Mouse (Mus musculus) CH12.LX (cell line): Measurements from ENCODE around the gene Ostc. TPM values are rescaled to one million over a fixed set of nuclear protein-coding genes. Genes with fewer than 3 reads are reported as not detected.

Experiments
- DNase-seq: peaks from one replicate; pipeline ENCODE4 v3.0.0-alpha.2; 2013; ENCODE audit errors: extremely low read depth
- H3K27ac ChIP-seq: 2 replicates; pipeline ENCODE4 v1.5.1; 2012; ENCODE audit warnings: low read depth, mild to moderate bottlenecking, control low read depth, moderate library complexity; ENCODE audit not compliant: insufficient read depth
- H3K27me3 ChIP-seq: replicated peaks from 2 replicates; pipeline ENCODE3; 2012; ENCODE audit warnings: inconsistent platforms
- H3K36me3 ChIP-seq, 2 experiments: replicated peaks in 1 of 2; 2 replicates each; pipeline versions ENCODE3 to v1.6.1; 2012; ENCODE audit warnings: inconsistent platforms in 1 of 2, low read length in 1 of 2, mild to moderate bottlenecking in 1 of 2, mixed read lengths in 1 of 2, moderate library complexity in 1 of 2; ENCODE audit not compliant: control insufficient read depth in 1 of 2, insufficient read depth in 1 of 2
- H3K4me1 ChIP-seq, 2 experiments: 2 replicates each; pipeline ENCODE4 v1.6.1; 2012; ENCODE audit warnings: inconsistent platforms in 1 of 2, moderate library complexity in 1 of 2; ENCODE audit not compliant: insufficient read depth in 2 of 2, control insufficient read depth in 1 of 2
- H3K4me2 ChIP-seq: 2 replicates; pipeline ENCODE4 v1.6.1; 2012; ENCODE audit warnings: low read depth, mild to moderate bottlenecking, control low read depth; ENCODE audit not compliant: poor library complexity, insufficient read depth, severe bottlenecking
- H3K4me3 ChIP-seq, 3 experiments: fragments of 150-350 bp in 1 of 3; sonication (generic) in 1 of 3; replicated peaks in 1 of 3; 2 replicates each; pipeline versions ENCODE3 to v1.5.1; 2011 to 2012; ENCODE audit warnings: low read depth in 2 of 3, low read length in 2 of 3, mild to moderate bottlenecking in 2 of 3, moderate library complexity in 2 of 3, control low read depth in 1 of 3, improper control_type of control experiment in 1 of 3, inconsistent platforms in 1 of 3, mixed read lengths in 1 of 3; ENCODE audit not compliant: poor library complexity in 1 of 3
- H3K79me2 ChIP-seq: replicated peaks from 2 replicates; pipeline ENCODE4 v1.6.1; 2012; ENCODE audit warnings: mild to moderate bottlenecking, moderate library complexity; ENCODE audit not compliant: control insufficient read depth, poor library complexity, insufficient read depth, severe bottlenecking; ENCODE audit errors: extremely low read depth
- H3K9ac ChIP-seq: 2 replicates; pipeline ENCODE4 v1.6.1; 2012; ENCODE audit warnings: low read depth, mild to moderate bottlenecking, control low read depth, moderate library complexity; ENCODE audit not compliant: insufficient read depth
- H3K9me3 ChIP-seq: replicated peaks from 2 replicates; pipeline ENCODE3; 2012; ENCODE audit warnings: low read length, inconsistent platforms, mixed read lengths
- BHLHE40 ChIP-seq: IDR thresholded peaks from 2 replicates; pipeline ENCODE4 v1.6.1; 2011; ENCODE audit warnings: mild to moderate bottlenecking, low read depth, low read length, improper control_type of control experiment
- CHD2 ChIP-seq: IDR thresholded peaks from 2 replicates; pipeline ENCODE4 v1.6.1; 2011; ENCODE audit warnings: low read length, improper control_type of control experiment
- CTCF ChIP-seq, 2 experiments: IDR thresholded peaks in 1 of 2; conservative IDR thresholded peaks in 1 of 2; 2 replicates each; pipeline ENCODE4 v1.5.1; 2011 to 2012; ENCODE audit warnings: low read depth in 2 of 2, low read length in 2 of 2, improper control_type of control experiment in 1 of 2, inconsistent platforms in 1 of 2, mild to moderate bottlenecking in 1 of 2, moderate library complexity in 1 of 2
- ELF1 ChIP-seq: IDR thresholded peaks from 2 replicates; pipeline ENCODE4 v1.6.1; 2014; ENCODE audit warnings: low read depth, mild to moderate bottlenecking, inconsistent platforms, low read length, improper control_type of control experiment
- HCFC1 ChIP-seq: IDR thresholded peaks from 2 replicates; pipeline ENCODE4 v1.6.1; 2012; ENCODE audit warnings: low read depth, mild to moderate bottlenecking, inconsistent platforms, low read length, improper control_type of control experiment
- JUN ChIP-seq: IDR thresholded peaks from 2 replicates; pipeline ENCODE4 v1.6.1; 2011; ENCODE audit warnings: low read depth, mild to moderate bottlenecking, low read length, improper control_type of control experiment, moderate library complexity; ENCODE audit not compliant: insufficient read depth
- JUND ChIP-seq: conservative IDR thresholded peaks from 2 replicates; pipeline ENCODE4 v1.6.1; 2011; ENCODE audit warnings: low read depth, low read length, improper control_type of control experiment
- KAT2A ChIP-seq: IDR thresholded peaks from 2 replicates; pipeline ENCODE4 v1.6.1; 2012; ENCODE audit warnings: low read length, improper control_type of control experiment, inconsistent platforms; ENCODE audit not compliant: insufficient replicate concordance
- MYC ChIP-seq: IDR thresholded peaks from 2 replicates; pipeline ENCODE4 v1.6.1; 2011; ENCODE audit warnings: low read depth, mild to moderate bottlenecking, improper control_type of control experiment, low read length
- NELFE ChIP-seq: IDR thresholded peaks from 2 replicates; pipeline ENCODE4 v1.6.1; 2011; ENCODE audit warnings: low read depth, low read length, improper control_type of control experiment
- PAX5 ChIP-seq: IDR thresholded peaks from 2 replicates; pipeline ENCODE4 v1.6.1; 2012; ENCODE audit warnings: low read length, inconsistent platforms, mixed read lengths
- POLR2AphosphoS2 ChIP-seq: IDR thresholded peaks from 2 replicates; pipeline ENCODE4 v1.6.1; 2011; ENCODE audit warnings: low read depth, low read length, improper control_type of control experiment
- RAD21 ChIP-seq: IDR thresholded peaks from 2 replicates; pipeline ENCODE4 v1.6.1; 2011; ENCODE audit warnings: low read depth, mild to moderate bottlenecking, low read length, improper control_type of control experiment, moderate library complexity
- SIN3A ChIP-seq: IDR thresholded peaks from 2 replicates; pipeline ENCODE4 v1.6.1; 2012; ENCODE audit warnings: low read length, improper control_type of control experiment, inconsistent platforms
- SMC3 ChIP-seq: IDR thresholded peaks from 2 replicates; pipeline ENCODE4 v1.6.1; 2011; ENCODE audit warnings: low read depth, low read length, improper control_type of control experiment
- TCF12 ChIP-seq: IDR thresholded peaks from 2 replicates; pipeline ENCODE4 v1.6.1; 2014; ENCODE audit warnings: low read depth, mild to moderate bottlenecking, inconsistent platforms, low read length, improper control_type of control experiment
- USF1 ChIP-seq: IDR thresholded peaks from 2 replicates; pipeline ENCODE4 v1.6.1; 2014; ENCODE audit warnings: low read depth, mild to moderate bottlenecking, inconsistent platforms, low read length, improper control_type of control experiment
- USF2 ChIP-seq: conservative IDR thresholded peaks from 2 replicates; pipeline ENCODE4 v1.6.1; 2011; ENCODE audit warnings: low read depth, low read length, improper control_type of control experiment
- ZC3H11A ChIP-seq: IDR thresholded peaks from 2 replicates; pipeline ENCODE4 v1.6.1; 2012; ENCODE audit warnings: low read depth, mild to moderate bottlenecking, inconsistent platforms, low read length, improper control_type of control experiment
- ZNF384 ChIP-seq: IDR thresholded peaks from 2 replicates; pipeline ENCODE4 v1.6.1; 2012; ENCODE audit warnings: low read depth, low read length, improper control_type of control experiment, inconsistent platforms
- dilution Hi-C: fragments of 300-500 bp; cut with MboI; formaldehyde crosslinking; loops from 2 replicates; pipeline ENCODE4 v1.14.3; 2020; ENCODE audit warnings: low sequenced_read_pairs; ENCODE audit not compliant: extremely low pct_unique_long_range_greater_than_20kb, extremely low pct_ligation_motif_present
- in situ Hi-C: fragments of 300-500 bp; cut with MboI; formaldehyde crosslinking; loops from 3 replicates; pipeline ENCODE4 v1.14.3; 2019; ENCODE audit warnings: low sequenced_read_pairs, low pct_ligation_motif_present, low pct_unique_long_range_greater_than_20kb, mixed read lengths
- polyA plus RNA-seq: library from polyadenylated mRNA; unstranded; fragments of >175 nt; gene quantifications from 2 replicates; pipeline ENCODE4 v1.2.1, GENCODE M21; 2012; ENCODE audit warnings: low read depth; ENCODE audit not compliant: insufficient read length
- total RNA-seq, 2 experiments: library from RNA; depleted of rRNA; stranded (reverse); fragments of 300-350 nt in 1 of 2; fragments of >200 nt in 1 of 2; gene quantifications; 2 replicates each; pipeline ENCODE4 v1.2.3; 2012 to 2014

Ostc gene
- total and polyA plus RNA-seq, 3 experiments = 214 to 565 (median 237) TPM

- no peak for TF ChIP-seq BHLHE40
- no peak for TF ChIP-seq SIN3A
- TF ChIP-seq JUN = no peak
- no peak for TF ChIP-seq CHD2
Measured at GRCm38 (mm10) chr3:130690834-130691595, 18.2 kb downstream of the Ostc start (continued).

GRCm38 (mm10) chr3:130689630-130690029, 19.6 kb downstream of the Ostc start:
- peaks cover under 1 to 6% of the 10 kb centered on the region in 2 experiments for H3K36me3 ChIP-seq
- no peaks in the 10 kb centered on the region for H3K27me3 ChIP-seq
- TF ChIP-seq ELF1 = peak; percentile 29; the same call in 1 of the 2 replicates
- TF ChIP-seq POLR2AphosphoS2 = no peak
- TF ChIP-seq HCFC1 = 0 out of 2 replicates have a peak, but pooled peaks have one; percentile 18
- TF ChIP-seq TCF12 = no peak
- no peak for TF ChIP-seq MYC
- TF ChIP-seq SIN3A = no peak
- no peak for TF ChIP-seq PAX5
- TF ChIP-seq ZNF384 = peak; percentile 57
- TF ChIP-seq CTCF (conservative IDR thresholded peaks at IDR 0.05 in 1 of 2, IDR thresholded peaks at IDR 0.05 in 1 of 2; ENCODE audit: low read depth in 2 of 2, low read length in 2 of 2) = peak; percentile 75 to 89
- peak; percentile 76 for TF ChIP-seq SMC3
- TF ChIP-seq USF1 = no peak
- TF ChIP-seq KAT2A = no peak
- TF ChIP-seq USF2 = no peak
- TF ChIP-seq CHD2 = no peak
- 0 out of 2 replicates have a peak, but pooled peaks have one; percentile 14 for TF ChIP-seq ZC3H11A
- TF ChIP-seq JUND = 0 out of 2 replicates have a peak, but pooled peaks have one; percentile 14
- peak; percentile 42; the same call in 1 of the 2 replicates for TF ChIP-seq NELFE
- peak; percentile 88 for TF ChIP-seq RAD21
- H3K9me3 ChIP-seq = no peaks in the 10 kb centered on the region
- H3K79me2 ChIP-seq = no peaks in the 10 kb centered on the region
- no peak overlapping the region for H3K4me3 ChIP-seq
- no peak overlapping the region for H3K27ac ChIP-seq
- no peak overlapping the region for H3K9ac ChIP-seq
- peaks cover 3 to 6% of the 10 kb centered on the region in 2 experiments; a peak in 3 of 4 replicates for H3K4me1 ChIP-seq
- peak; percentile 86 for DNase-seq
- in situ Hi-C loops (loop anchor here (10.0 to 25.0 kb wide), 2 partner anchors 585 to 777 kb away; partner anchors contain the start of gene Casp6), dilution Hi-C loops (no loop called here)
- H3K4me2 ChIP-seq = peak overlapping the region; percentile 60; the same call in 1 of the 2 replicates
